Mouse (Mus musculus) CH12.LX (cell line): ENCODE measurements around the gene Scube3. TPM values are rescaled to one million over a fixed set of nuclear protein-coding genes. Genes with fewer than 3 reads are reported as not detected.

Experiments
- DNase-seq: peaks from one replicate; pipeline ENCODE4 v3.0.0-alpha.2; 2013; ENCODE audit errors: extremely low read depth
- H3K27ac ChIP-seq: 2 replicates; pipeline ENCODE4 v1.5.1; 2012; ENCODE audit warnings: low read depth, mild to moderate bottlenecking, control low read depth, moderate library complexity; ENCODE audit not compliant: insufficient read depth
- H3K27me3 ChIP-seq: replicated peaks from 2 replicates; pipeline ENCODE3; 2012; ENCODE audit warnings: inconsistent platforms
- H3K36me3 ChIP-seq, 2 experiments: replicated peaks in 1 of 2; 2 replicates each; pipeline versions ENCODE3 to v1.6.1; 2012; ENCODE audit warnings: inconsistent platforms in 1 of 2, low read length in 1 of 2, mild to moderate bottlenecking in 1 of 2, mixed read lengths in 1 of 2, moderate library complexity in 1 of 2; ENCODE audit not compliant: control insufficient read depth in 1 of 2, insufficient read depth in 1 of 2
- H3K4me1 ChIP-seq, 2 experiments: 2 replicates each; pipeline ENCODE4 v1.6.1; 2012; ENCODE audit warnings: inconsistent platforms in 1 of 2, moderate library complexity in 1 of 2; ENCODE audit not compliant: insufficient read depth in 2 of 2, control insufficient read depth in 1 of 2
- H3K4me2 ChIP-seq: 2 replicates; pipeline ENCODE4 v1.6.1; 2012; ENCODE audit warnings: low read depth, mild to moderate bottlenecking, control low read depth; ENCODE audit not compliant: poor library complexity, insufficient read depth, severe bottlenecking
- H3K4me3 ChIP-seq, 3 experiments: fragments of 150-350 bp in 1 of 3; sonication (generic) in 1 of 3; replicated peaks in 1 of 3; 2 replicates each; pipeline versions ENCODE3 to v1.5.1; 2011 to 2012; ENCODE audit warnings: low read depth in 2 of 3, low read length in 2 of 3, mild to moderate bottlenecking in 2 of 3, moderate library complexity in 2 of 3, control low read depth in 1 of 3, improper control_type of control experiment in 1 of 3, inconsistent platforms in 1 of 3, mixed read lengths in 1 of 3; ENCODE audit not compliant: poor library complexity in 1 of 3
- H3K79me2 ChIP-seq: replicated peaks from 2 replicates; pipeline ENCODE4 v1.6.1; 2012; ENCODE audit warnings: mild to moderate bottlenecking, moderate library complexity; ENCODE audit not compliant: control insufficient read depth, poor library complexity, insufficient read depth, severe bottlenecking; ENCODE audit errors: extremely low read depth
- H3K9ac ChIP-seq: 2 replicates; pipeline ENCODE4 v1.6.1; 2012; ENCODE audit warnings: low read depth, mild to moderate bottlenecking, control low read depth, moderate library complexity; ENCODE audit not compliant: insufficient read depth
- H3K9me3 ChIP-seq: replicated peaks from 2 replicates; pipeline ENCODE3; 2012; ENCODE audit warnings: low read length, inconsistent platforms, mixed read lengths
- BHLHE40 ChIP-seq: IDR thresholded peaks from 2 replicates; pipeline ENCODE4 v1.6.1; 2011; ENCODE audit warnings: mild to moderate bottlenecking, low read depth, low read length, improper control_type of control experiment
- CHD1 ChIP-seq: IDR thresholded peaks from 2 replicates; pipeline ENCODE4 v1.6.1; 2012; ENCODE audit warnings: low read depth, low read length, improper control_type of control experiment, inconsistent platforms
- CHD2 ChIP-seq: IDR thresholded peaks from 2 replicates; pipeline ENCODE4 v1.6.1; 2011; ENCODE audit warnings: low read length, improper control_type of control experiment
- CTCF ChIP-seq, 2 experiments: IDR thresholded peaks in 1 of 2; conservative IDR thresholded peaks in 1 of 2; 2 replicates each; pipeline ENCODE4 v1.5.1; 2011 to 2012; ENCODE audit warnings: low read depth in 2 of 2, low read length in 2 of 2, improper control_type of control experiment in 1 of 2, inconsistent platforms in 1 of 2, mild to moderate bottlenecking in 1 of 2, moderate library complexity in 1 of 2
- ELF1 ChIP-seq: IDR thresholded peaks from 2 replicates; pipeline ENCODE4 v1.6.1; 2014; ENCODE audit warnings: low read depth, mild to moderate bottlenecking, inconsistent platforms, low read length, improper control_type of control experiment
- EP300 ChIP-seq: IDR thresholded peaks from 2 replicates; pipeline ENCODE4 v1.6.1; 2011; ENCODE audit warnings: low read length, improper control_type of control experiment
- GABPA ChIP-seq: IDR thresholded peaks from 2 replicates; pipeline ENCODE4 v1.6.1; 2012; ENCODE audit warnings: low read depth, low read length, improper control_type of control experiment, inconsistent platforms; ENCODE audit not compliant: insufficient replicate concordance
- IRF4 ChIP-seq: IDR thresholded peaks from 2 replicates; pipeline ENCODE4 v1.6.1; 2014; ENCODE audit warnings: low read depth, mild to moderate bottlenecking, inconsistent platforms, low read length, improper control_type of control experiment
- JUN ChIP-seq: IDR thresholded peaks from 2 replicates; pipeline ENCODE4 v1.6.1; 2011; ENCODE audit warnings: low read depth, mild to moderate bottlenecking, low read length, improper control_type of control experiment, moderate library complexity; ENCODE audit not compliant: insufficient read depth
- JUND ChIP-seq: conservative IDR thresholded peaks from 2 replicates; pipeline ENCODE4 v1.6.1; 2011; ENCODE audit warnings: low read depth, low read length, improper control_type of control experiment
- MAFK ChIP-seq: IDR thresholded peaks from 2 replicates; pipeline ENCODE4 v1.6.1; 2011; ENCODE audit warnings: low read length, improper control_type of control experiment; ENCODE audit not compliant: insufficient replicate concordance
- MAX ChIP-seq: IDR thresholded peaks from 2 replicates; pipeline ENCODE4 v1.6.1; 2011; ENCODE audit warnings: low read length, improper control_type of control experiment
- MAZ ChIP-seq: IDR thresholded peaks from 2 replicates; pipeline ENCODE4 v1.6.1; 2012; ENCODE audit warnings: low read depth, mild to moderate bottlenecking, inconsistent platforms, low read length, improper control_type of control experiment, moderate library complexity
- MEF2A ChIP-seq: IDR thresholded peaks from 2 replicates; pipeline ENCODE4 v1.6.1; 2014; ENCODE audit warnings: low read depth, mild to moderate bottlenecking, inconsistent platforms, low read length, improper control_type of control experiment, borderline replicate concordance
- MXI1 ChIP-seq: IDR thresholded peaks from 2 replicates; pipeline ENCODE4 v1.6.1; 2011; ENCODE audit warnings: mild to moderate bottlenecking, low read depth, low read length, improper control_type of control experiment
- NRF1 ChIP-seq: IDR thresholded peaks from 2 replicates; pipeline ENCODE4 v1.6.1; 2014; ENCODE audit warnings: low read depth, mild to moderate bottlenecking, inconsistent platforms, low read length, improper control_type of control experiment, moderate library complexity
- PAX5 ChIP-seq: IDR thresholded peaks from 2 replicates; pipeline ENCODE4 v1.6.1; 2012; ENCODE audit warnings: low read length, inconsistent platforms, mixed read lengths
- POLR2A ChIP-seq: IDR thresholded peaks from 2 replicates; pipeline ENCODE4 v1.6.1; 2011; ENCODE audit warnings: low read depth, mild to moderate bottlenecking, improper control_type of control experiment, low read length
- RAD21 ChIP-seq: IDR thresholded peaks from 2 replicates; pipeline ENCODE4 v1.6.1; 2011; ENCODE audit warnings: low read depth, mild to moderate bottlenecking, low read length, improper control_type of control experiment, moderate library complexity
- SMC3 ChIP-seq: IDR thresholded peaks from 2 replicates; pipeline ENCODE4 v1.6.1; 2011; ENCODE audit warnings: low read depth, low read length, improper control_type of control experiment
- USF1 ChIP-seq: IDR thresholded peaks from 2 replicates; pipeline ENCODE4 v1.6.1; 2014; ENCODE audit warnings: low read depth, mild to moderate bottlenecking, inconsistent platforms, low read length, improper control_type of control experiment
- USF2 ChIP-seq: conservative IDR thresholded peaks from 2 replicates; pipeline ENCODE4 v1.6.1; 2011; ENCODE audit warnings: low read depth, low read length, improper control_type of control experiment
- ZC3H11A ChIP-seq: IDR thresholded peaks from 2 replicates; pipeline ENCODE4 v1.6.1; 2012; ENCODE audit warnings: low read depth, mild to moderate bottlenecking, inconsistent platforms, low read length, improper control_type of control experiment
- ZMIZ1 ChIP-seq: IDR thresholded peaks from 2 replicates; pipeline ENCODE4 v1.6.1; 2012; ENCODE audit warnings: low read depth, mild to moderate bottlenecking, inconsistent platforms, low read length, improper control_type of control experiment
- dilution Hi-C: fragments of 300-500 bp; cut with MboI; formaldehyde crosslinking; loops from 2 replicates; pipeline ENCODE4 v1.14.3; 2020; ENCODE audit warnings: low sequenced_read_pairs; ENCODE audit not compliant: extremely low pct_unique_long_range_greater_than_20kb, extremely low pct_ligation_motif_present
- in situ Hi-C: fragments of 300-500 bp; cut with MboI; formaldehyde crosslinking; loops from 3 replicates; pipeline ENCODE4 v1.14.3; 2019; ENCODE audit warnings: low sequenced_read_pairs, low pct_ligation_motif_present, low pct_unique_long_range_greater_than_20kb, mixed read lengths
- polyA plus RNA-seq: library from polyadenylated mRNA; unstranded; fragments of >175 nt; gene quantifications from 2 replicates; pipeline ENCODE4 v1.2.1, GENCODE M21; 2012; ENCODE audit warnings: low read depth; ENCODE audit not compliant: insufficient read length
- total RNA-seq, 2 experiments: library from RNA; depleted of rRNA; stranded (reverse); fragments of 300-350 nt in 1 of 2; fragments of >200 nt in 1 of 2; gene quantifications; 2 replicates each; pipeline ENCODE4 v1.2.3; 2012 to 2014

Gene Scube3
- total and polyA plus RNA-seq, 3 experiments, result 0.08 to 0.19 TPM; not detected in 1

DNA sequence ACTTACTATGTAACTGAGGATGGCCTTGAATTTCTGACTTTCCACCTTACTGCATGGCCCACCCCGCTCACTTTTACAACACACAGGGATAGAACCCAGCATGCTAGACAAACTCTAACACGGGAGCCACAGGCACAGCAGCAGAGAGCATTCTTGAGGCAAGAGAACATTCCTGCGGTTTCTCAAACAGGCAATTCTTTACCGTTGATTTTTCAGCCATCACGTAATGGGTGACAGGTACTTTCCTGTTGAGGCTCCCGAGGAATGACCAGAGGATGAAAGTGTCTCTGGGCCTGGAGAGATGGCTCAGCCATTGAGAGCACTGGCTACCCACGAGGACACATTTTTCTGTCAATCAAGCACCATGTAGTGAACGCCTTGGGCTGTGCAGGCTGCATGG is 17.6 kb upstream of the Scube3 start:
- dilution Hi-C loops, result no loop called here
- H3K4me2 ChIP-seq, result no peak overlapping the region
- no peak overlapping the region for H3K27ac ChIP-seq
- peaks cover 8 to 23% of the 10 kb centered on the region in 2 experiments for H3K4me1 ChIP-seq
- peaks cover 6% of the 10 kb centered on the region for H3K9me3 ChIP-seq
- H3K4me3 ChIP-seq, result no peak overlapping the region
- no peaks in the 10 kb centered on the region for H3K36me3 ChIP-seq
- no peaks in the 10 kb centered on the region for H3K79me2 ChIP-seq
- DNase-seq, result no peak
- peaks cover 49% of the 10 kb centered on the region for H3K27me3 ChIP-seq
- H3K9ac ChIP-seq, result no peak overlapping the region
- TF ChIP-seq SMC3 (no peak), JUN (no peak), EP300 (no peak), CTCF (conservative IDR thresholded peaks at IDR 0.05 in 1 of 2, IDR thresholded peaks at IDR 0.05 in 1 of 2; ENCODE audit: low read depth in 2 of 2, low read length in 2 of 2) (no peak), USF2 (no peak), JUND (no peak), MEF2A (no peak), BHLHE40 (no peak), IRF4 (no peak), MAX (no peak), ELF1 (no peak), MAZ (no peak), CHD1 (no peak)
- TF ChIP-seq, all 38 proteins: peak for 0
- in situ Hi-C loops, result no loop called here

DNA sequence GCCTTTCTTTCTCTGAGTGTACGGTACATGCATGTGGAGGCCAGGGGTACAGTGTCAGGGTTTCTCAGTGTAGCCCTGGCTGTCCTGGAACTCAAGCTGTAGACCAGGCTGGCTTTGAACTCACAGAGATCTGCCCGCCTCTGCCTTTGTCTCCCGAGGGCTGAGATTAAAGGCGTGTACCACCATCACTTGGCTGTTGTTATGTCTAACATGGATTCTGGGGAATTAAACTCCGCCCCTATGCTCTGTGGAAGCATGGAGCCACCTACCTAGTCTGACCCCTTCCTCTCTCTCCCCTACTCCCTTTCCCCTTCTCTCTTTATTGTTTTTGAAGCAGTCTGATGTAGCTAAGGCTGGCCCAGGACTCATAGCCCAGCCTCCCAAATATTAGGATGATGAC is 12.1 kb upstream of the Scube3 start:
- Histone ChIP-seq H3K27me3 (peaks cover 38% of the 10 kb centered on the region), H3K9me3 (no peaks in the 10 kb centered on the region), H3K36me3 (no peaks in the 10 kb centered on the region), H3K4me1 (peaks cover 7 to 8% of the 10 kb centered on the region in 2 experiments), H3K4me3 (no peak overlapping the region), H3K79me2 (no peaks in the 10 kb centered on the region), H3K4me2 (no peak overlapping the region), H3K9ac (no peak overlapping the region), H3K27ac (no peak overlapping the region)
- in situ Hi-C loops, result loop anchor here (5.0 kb wide), 2 partner anchors 37 to 38 kb away; no protein-coding TSS in a partner anchor
- no peak for TF ChIP-seq POLR2A
- dilution Hi-C loops, result no loop called here
- no peak for DNase-seq

GRCm38 (mm10) chr17:28130391-28131125 is 11.4 kb upstream of the Scube3 start:
- Histone ChIP-seq H3K27ac (no peak overlapping the region), H3K27me3 (peaks cover 36% of the 10 kb centered on the region), H3K4me2 (no peak overlapping the region), H3K36me3 (no peaks in the 10 kb centered on the region), H3K4me1 (peaks cover 7 to 8% of the 10 kb centered on the region in 2 experiments), H3K79me2 (no peaks in the 10 kb centered on the region)
- dilution Hi-C loops (no loop called here), in situ Hi-C loops (loop anchor here (5.0 kb wide), 2 partner anchors 37 to 38 kb away; no protein-coding TSS in a partner anchor)
- no peak for DNase-seq
- TF ChIP-seq PAX5, result no peak
- no peak for TF ChIP-seq ZC3H11A
- TF ChIP-seq JUND, result no peak
- TF ChIP-seq NRF1, result no peak
- no peak for TF ChIP-seq CHD2
- TF ChIP-seq MAFK, result no peak
- TF ChIP-seq ZMIZ1, result no peak
- no peak for TF ChIP-seq USF1
- no peak for TF ChIP-seq MAZ
- no peak for TF ChIP-seq MXI1
- TF ChIP-seq GABPA, result no peak
- TF ChIP-seq RAD21, result no peak
- TF ChIP-seq IRF4, result no peak
- TF ChIP-seq, all 38 proteins: peak for 0
- no peak overlapping the region for H3K9ac ChIP-seq
- H3K9me3 ChIP-seq, result no peaks in the 10 kb centered on the region
- H3K4me3 ChIP-seq, result no peak overlapping the region
